Mouse (Mus musculus) bone marrow, adult 2 months (tissue): Measurements from ENCODE around the gene Itpka.

Source experiments
- CTCF ChIP-seq: fragments of 200-500 bp; IDR thresholded peaks from 2 replicates; pipeline ENCODE4 v1.5.1; 2011; ENCODE audit warnings: low read length, control low read depth; ENCODE audit not compliant: control insufficient read depth, insufficient read depth
- POLR2A ChIP-seq: fragments of 200-500 bp; IDR thresholded peaks from 2 replicates; pipeline ENCODE4 v1.6.1; 2011; ENCODE audit warnings: low read depth, mild to moderate bottlenecking, control low read depth, low read length, borderline replicate concordance; ENCODE audit not compliant: control insufficient read depth

DNA sequence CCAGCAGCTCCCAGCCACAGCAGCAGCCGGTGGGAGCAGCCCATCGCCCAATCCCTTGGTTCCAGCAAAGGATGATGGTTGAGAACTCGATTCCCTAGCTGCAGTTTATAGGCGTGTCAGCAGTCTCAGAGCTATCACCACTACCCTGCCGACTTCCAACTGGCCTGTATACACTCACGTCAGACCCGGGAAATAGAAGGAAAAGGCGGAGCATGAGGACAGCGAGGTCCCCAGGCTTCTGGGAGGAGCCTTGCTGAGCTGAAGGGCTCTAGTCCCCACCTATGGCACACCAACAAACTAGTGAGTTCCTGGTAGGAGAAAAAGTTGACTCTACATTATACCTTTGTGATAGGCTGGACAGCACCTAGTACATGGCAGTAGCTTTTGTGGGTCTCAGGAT is 18.1 kb downstream of the Itpka start, which contains the start of gene Ltk:
- TF ChIP-seq CTCF (no peak), POLR2A (no peak)
